Mouse (Mus musculus) hindbrain, embryonic 14.5 days (tissue): Measurements from ENCODE around the gene Asb7. TPM values are rescaled to one million over a fixed set of nuclear protein-coding genes. Genes with fewer than 3 reads are reported as not detected.

Experiments used
- ATAC-seq: fragments of 200-750 bp; cut with Nextera tagmentation; 2 replicates; pipeline ENCODE4 v1.8.0; 2017; ENCODE audit warnings: moderate number of reproducible peaks, mild to moderate bottlenecking, moderate TSS enrichment, moderate library complexity; ENCODE audit not compliant: low FRiP score
- DNase-seq: peaks from one replicate; pipeline ENCODE4 v3.0.0-alpha.2; 2015; ENCODE audit warnings: low spot score
- H3K27ac ChIP-seq: fragments of 300-500 bp; sonication (generic); 2 replicates; pipeline ENCODE4 v1.5.1; 2014; ENCODE audit warnings: mild to moderate bottlenecking, moderate library complexity
- H3K27me3 ChIP-seq: fragments of 300-500 bp; sonication (generic); 2 replicates; pipeline ENCODE4 v1.6.1; 2014; ENCODE audit warnings: mild to moderate bottlenecking, low read length, mixed read lengths; ENCODE audit not compliant: control insufficient read depth, insufficient read depth
- H3K36me3 ChIP-seq: fragments of 300-500 bp; sonication (generic); replicated peaks from 2 replicates; pipeline ENCODE4 v1.6.1; 2014; ENCODE audit not compliant: control insufficient read depth, insufficient read depth
- H3K4me1 ChIP-seq: fragments of 300-500 bp; sonication (generic); replicated peaks from 2 replicates; pipeline ENCODE4 v1.6.1; 2014; ENCODE audit warnings: antibody characterized with exemption, low read length, mixed read lengths; ENCODE audit not compliant: control insufficient read depth, insufficient read depth
- H3K4me2 ChIP-seq: fragments of 300-500 bp; sonication (generic); replicated peaks from 2 replicates; pipeline ENCODE4 v1.6.1; 2014; ENCODE audit warnings: mild to moderate bottlenecking, moderate library complexity
- H3K4me3 ChIP-seq: fragments of 300-500 bp; sonication (generic); replicated peaks from 2 replicates; pipeline ENCODE4 v1.5.1; 2014; ENCODE audit warnings: mild to moderate bottlenecking, low read length
- H3K9ac ChIP-seq: fragments of 300-500 bp; sonication (generic); 2 replicates; pipeline ENCODE4 v1.6.1; 2014
- H3K9me3 ChIP-seq: fragments of 300-500 bp; sonication (generic); 2 replicates; pipeline ENCODE4 v1.6.1; 2016; ENCODE audit warnings: low read length; ENCODE audit not compliant: control insufficient read depth
- WGBS: fragments of 180-500 bp; shearing (Covaris S2); extraction: QIAGEN DNeasy Blood & Tissue Kit; methylation state at CpG from one replicate; pipeline ENCODE4 v1.1.7; 2014; 5-methylcytosine and 5-hydroxymethylcytosine counted together
- polyA plus RNA-seq: library from polyadenylated mRNA; unstranded; fragments of >200 nt; fragmentation: Nextera tagmentation; extraction: Ambion mirVana; gene quantifications from 2 replicates; pipeline ENCODE4 v1.2.1, GENCODE M21; 2014

Gene Asb7
- polyA plus RNA-seq, 1 experiment from 2014 or later: 15.2 TPM

DNA sequence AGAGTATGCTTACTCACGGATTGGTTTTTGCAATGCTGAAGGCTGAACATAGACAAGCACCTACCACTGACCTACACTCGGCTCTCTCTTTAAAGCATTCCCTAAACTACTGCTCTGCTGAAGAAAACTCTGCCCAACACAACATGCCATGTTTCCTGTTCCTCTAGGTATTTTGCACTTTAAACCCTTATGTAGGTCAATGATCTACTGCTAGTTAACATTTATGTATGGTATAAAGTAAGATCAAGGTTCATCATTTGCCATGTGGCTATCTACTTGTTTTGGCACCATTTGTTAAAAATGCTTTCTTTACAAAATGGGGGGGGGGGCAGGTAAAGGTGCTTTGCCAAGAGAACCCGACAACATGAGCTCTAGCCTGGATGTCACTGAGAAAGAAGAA, 25.8 kb downstream of the Asb7 start:
- no peaks in the 10 kb centered on the region for H3K27me3 ChIP-seq
- no peak for ATAC-seq
- peaks cover 27% of the 10 kb centered on the region; the same call in 1 of the 2 replicates for H3K36me3 ChIP-seq
- H3K9me3 ChIP-seq: peaks cover 10% of the 10 kb centered on the region; the same call in 1 of the 2 replicates
- 90% methylated on average over 3 of the region's 3 CpGs for WGBS
- no peak overlapping the region for H3K9ac ChIP-seq
- no peak overlapping the region for H3K4me2 ChIP-seq
- no peaks in the 10 kb centered on the region for H3K4me1 ChIP-seq
- DNase-seq: no peak
- H3K4me3 ChIP-seq: no peak overlapping the region
- no peak overlapping the region for H3K27ac ChIP-seq

DNA sequence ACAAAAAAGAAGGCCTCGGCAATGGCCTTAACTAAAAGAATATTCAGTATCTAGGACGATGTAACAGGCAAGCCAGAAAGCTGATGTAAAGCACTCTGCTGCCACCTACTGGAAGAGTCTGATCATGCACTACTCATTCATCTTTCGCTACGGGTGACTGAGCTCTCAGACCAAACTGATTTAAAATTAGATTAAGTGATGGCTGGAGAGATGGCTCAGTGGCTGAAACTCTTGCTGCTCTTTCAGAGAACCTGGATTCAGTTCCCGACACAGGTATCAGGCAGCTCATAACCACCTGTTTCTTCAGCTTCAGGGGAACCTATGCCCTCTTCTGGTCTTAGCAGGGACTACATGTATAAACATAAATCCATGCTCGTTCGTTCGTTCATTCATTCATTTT, 27.8 kb downstream of the Asb7 start:
- Histone ChIP-seq H3K27me3 (no peaks in the 10 kb centered on the region), H3K4me1 (no peaks in the 10 kb centered on the region), H3K9ac (no peak overlapping the region), H3K27ac (no peak overlapping the region), H3K36me3 (peaks cover 33% of the 10 kb centered on the region; the same call in 1 of the 2 replicates), H3K4me3 (no peak overlapping the region), H3K4me2 (peak overlapping the region; percentile 31; the same call in 1 of the 2 replicates), H3K9me3 (no peaks in the 10 kb centered on the region)
- DNase-seq: peak; percentile 92
- peak; percentile 55; the same call in 1 of the 2 replicates for ATAC-seq
- 21% methylated on average over 8 of the region's 8 CpGs for WGBS

DNA sequence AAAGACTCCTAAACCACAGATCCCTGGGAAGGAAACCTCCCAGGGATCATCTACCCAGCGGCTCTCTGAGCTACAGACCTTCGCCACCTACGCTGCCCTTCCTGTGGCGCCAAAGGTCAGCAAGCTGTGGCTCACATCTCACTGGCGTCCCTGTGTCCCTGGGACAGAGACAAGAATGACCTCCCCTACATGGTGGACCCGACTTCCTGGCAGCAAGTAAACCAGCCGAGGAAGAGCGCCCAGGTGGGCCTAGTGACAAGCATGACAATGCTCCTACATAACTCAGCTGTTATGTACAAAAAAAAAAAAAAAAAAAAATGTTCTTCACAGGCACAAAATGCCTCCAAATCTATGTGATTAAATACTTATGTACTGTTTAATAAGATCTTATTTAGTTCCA, 28.4 kb downstream of the Asb7 start:
- 85% methylated on average over 8 of the region's 8 CpGs for WGBS
- Histone ChIP-seq H3K36me3 (peaks cover 33% of the 10 kb centered on the region; the same call in 1 of the 2 replicates), H3K9ac (no peak overlapping the region), H3K4me3 (no peak overlapping the region), H3K27ac (no peak overlapping the region), H3K4me1 (no peaks in the 10 kb centered on the region), H3K27me3 (no peaks in the 10 kb centered on the region), H3K4me2 (no peak overlapping the region), H3K9me3 (no peaks in the 10 kb centered on the region)
- ATAC-seq (no peak), DNase-seq (no peak)

DNA sequence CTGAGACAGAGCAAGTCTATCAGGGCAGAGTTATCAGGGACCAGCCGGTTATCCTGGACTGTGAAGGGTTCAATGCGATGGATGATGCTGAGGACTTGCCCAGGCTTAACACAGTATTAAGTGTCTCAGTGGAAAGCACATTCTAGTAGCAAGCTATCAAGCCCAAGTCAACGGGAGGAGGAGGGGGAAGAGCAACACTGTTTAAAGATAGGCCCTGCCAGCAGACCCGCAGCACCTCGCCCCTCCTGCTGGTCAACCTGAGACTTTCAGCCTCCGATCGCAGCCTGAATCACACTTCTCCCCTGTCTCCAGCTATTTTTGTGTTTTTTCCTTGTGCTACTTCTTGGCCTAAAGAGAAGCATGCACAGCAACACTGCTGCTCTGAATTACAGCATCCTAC, 29.1 kb downstream of the Asb7 start:
- Histone ChIP-seq H3K4me1 (no peaks in the 10 kb centered on the region), H3K27me3 (no peaks in the 10 kb centered on the region), H3K4me2 (no peak overlapping the region), H3K4me3 (no peak overlapping the region), H3K36me3 (peaks cover 31% of the 10 kb centered on the region; the same call in 1 of the 2 replicates), H3K9ac (no peak overlapping the region), H3K9me3 (no peaks in the 10 kb centered on the region), H3K27ac (no peak overlapping the region)
- WGBS: 83% methylated on average over 7 of the region's 7 CpGs
- no peak for DNase-seq
- ATAC-seq: no peak

DNA sequence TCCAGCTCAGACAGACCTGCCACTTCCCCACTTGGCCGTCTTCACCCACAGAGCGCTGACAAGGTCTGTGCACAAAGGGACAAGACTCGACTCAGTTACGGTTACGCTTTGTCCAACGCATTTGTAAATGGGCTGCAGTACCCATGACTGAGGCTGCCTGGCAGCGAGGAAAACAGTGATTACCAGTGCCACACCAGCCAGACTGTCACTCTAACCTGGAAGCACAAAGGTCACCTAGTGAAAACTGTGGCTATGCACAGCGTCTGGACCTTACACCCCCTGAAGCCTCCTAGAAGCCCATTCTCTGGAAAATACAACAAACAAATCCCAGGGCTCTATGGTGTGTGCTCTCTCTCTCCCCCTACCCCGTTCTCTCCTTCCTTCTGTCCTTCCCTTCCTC, 33.9 kb downstream of the Asb7 start:
- H3K9ac ChIP-seq: no peak overlapping the region

DNA sequence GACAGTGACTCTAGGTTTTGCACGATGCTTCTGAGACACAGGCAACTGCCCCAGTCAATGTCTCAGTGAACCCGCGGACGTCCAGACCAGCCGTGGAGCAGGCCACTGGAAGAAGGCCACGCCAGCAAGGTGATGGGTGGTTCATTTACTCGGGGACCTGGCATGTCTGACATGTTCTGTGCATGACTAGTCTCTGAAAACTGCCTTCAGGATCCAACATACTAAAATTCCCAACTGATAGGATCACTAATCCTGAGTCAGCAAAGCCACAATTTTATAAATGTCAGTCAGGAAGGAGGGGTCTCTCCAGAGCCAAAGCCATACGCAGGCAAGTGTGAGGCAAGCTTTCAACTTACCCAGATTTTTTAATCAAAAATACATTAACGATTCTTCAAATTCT, 35.8 kb downstream of the Asb7 start:
- Histone ChIP-seq H3K27me3 (no peaks in the 10 kb centered on the region), H3K36me3 (peaks cover 24% of the 10 kb centered on the region), H3K4me3 (no peak overlapping the region), H3K27ac (no peak overlapping the region), H3K9ac (no peak overlapping the region), H3K4me2 (no peak overlapping the region), H3K4me1 (no peaks in the 10 kb centered on the region), H3K9me3 (no peaks in the 10 kb centered on the region)
- DNase-seq (no peak), ATAC-seq (no peak)
- WGBS: 89% methylated on average over 9 of the region's 9 CpGs

More for the DNA sequence above, 33.9 kb downstream of the Asb7 start:
- Histone ChIP-seq H3K9me3 (no peaks in the 10 kb centered on the region), H3K4me2 (no peak overlapping the region), H3K27ac (no peak overlapping the region), H3K4me3 (no peak overlapping the region), H3K4me1 (no peaks in the 10 kb centered on the region), H3K27me3 (no peaks in the 10 kb centered on the region), H3K36me3 (peaks cover 42% of the 10 kb centered on the region)
- no peak for DNase-seq
- no peak for ATAC-seq
- 88% methylated on average over 9 of the region's 9 CpGs for WGBS

DNA sequence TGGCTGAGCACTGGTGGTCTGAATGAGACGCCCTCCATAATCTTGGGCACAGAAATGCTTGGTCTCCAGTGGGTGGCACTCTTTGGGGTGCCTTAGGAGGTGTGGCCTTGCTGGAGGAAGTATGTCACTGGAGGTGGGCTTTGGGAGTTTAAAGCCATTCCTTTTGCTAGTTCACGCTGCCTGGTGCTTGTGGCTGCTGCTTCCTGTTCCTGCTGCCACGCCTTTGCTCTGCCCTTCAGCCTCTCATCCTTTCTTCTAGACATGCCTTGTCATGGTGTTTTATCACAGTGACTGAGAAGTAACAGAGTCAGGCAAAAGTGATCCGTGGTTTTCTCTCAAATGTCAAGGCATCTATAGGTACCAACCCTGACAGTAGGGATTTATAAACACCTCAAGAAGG, 37.2 kb downstream of the Asb7 start:
- peaks cover 22% of the 10 kb centered on the region for H3K36me3 ChIP-seq
- DNase-seq: no peak
- H3K4me2 ChIP-seq: no peak overlapping the region
- no peak for ATAC-seq
- H3K9me3 ChIP-seq: no peaks in the 10 kb centered on the region
- no peak overlapping the region for H3K4me3 ChIP-seq
- H3K4me1 ChIP-seq: no peaks in the 10 kb centered on the region
- H3K27ac ChIP-seq: no peak overlapping the region
- no peaks in the 10 kb centered on the region for H3K27me3 ChIP-seq
- WGBS: 90% methylated on average over 4 of the region's 4 CpGs
- no peak overlapping the region for H3K9ac ChIP-seq

DNA sequence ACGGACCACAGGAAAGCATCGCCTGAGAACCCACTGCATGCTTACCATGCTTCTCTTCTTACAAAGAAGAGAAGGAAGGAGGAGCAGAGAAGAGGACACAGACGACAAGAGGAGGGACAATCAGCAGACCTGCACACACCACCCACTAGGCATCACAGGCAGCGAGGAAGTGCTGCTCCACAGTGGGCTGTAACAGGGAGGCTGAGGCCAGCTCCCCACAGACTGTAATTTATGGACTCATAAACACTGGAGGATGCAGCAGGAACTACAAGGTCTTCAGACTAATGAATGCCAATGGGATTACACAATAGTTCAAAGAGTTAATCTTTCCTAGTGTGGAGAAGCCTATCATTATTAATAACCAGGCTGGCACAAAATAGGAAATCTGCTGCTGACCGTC, 38.5 kb downstream of the Asb7 start:
- no peak overlapping the region for H3K4me3 ChIP-seq
- DNase-seq (no peak), ATAC-seq (no peak)
- H3K27ac ChIP-seq: no peak overlapping the region
- H3K4me1 ChIP-seq: no peaks in the 10 kb centered on the region
- WGBS: 79% methylated on average over 5 of the region's 5 CpGs
- peaks cover 32% of the 10 kb centered on the region for H3K36me3 ChIP-seq
- no peaks in the 10 kb centered on the region for H3K27me3 ChIP-seq
- H3K9me3 ChIP-seq: no peaks in the 10 kb centered on the region
- no peak overlapping the region for H3K9ac ChIP-seq
- no peak overlapping the region for H3K4me2 ChIP-seq

DNA sequence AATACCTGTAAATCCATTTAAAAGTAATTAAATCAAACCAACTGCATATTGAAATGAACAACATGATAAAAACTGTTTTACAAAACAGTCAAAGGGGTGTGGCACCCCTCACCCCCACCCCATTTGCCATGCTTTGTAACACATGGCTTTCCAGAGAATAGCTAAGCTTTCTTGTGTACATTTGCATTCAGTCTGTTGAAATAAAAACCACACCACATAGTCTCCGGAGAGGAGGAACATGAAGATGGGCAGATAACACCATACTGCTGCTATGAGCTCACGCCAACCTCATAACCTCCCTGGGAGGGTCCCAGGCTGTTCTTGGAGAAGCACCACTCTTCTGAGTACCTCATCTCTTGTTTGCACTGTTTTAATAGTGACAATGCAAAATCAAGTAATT, 40.2 kb downstream of the Asb7 start:
- Histone ChIP-seq H3K4me1 (no peaks in the 10 kb centered on the region), H3K4me3 (no peak overlapping the region), H3K9me3 (no peaks in the 10 kb centered on the region), H3K4me2 (no peak overlapping the region), H3K27ac (no peak overlapping the region), H3K9ac (no peak overlapping the region), H3K36me3 (peaks cover 21% of the 10 kb centered on the region), H3K27me3 (no peaks in the 10 kb centered on the region)
- ATAC-seq (no peak), DNase-seq (no peak)
- WGBS: 91% methylated on average over 2 of the region's 2 CpGs

DNA sequence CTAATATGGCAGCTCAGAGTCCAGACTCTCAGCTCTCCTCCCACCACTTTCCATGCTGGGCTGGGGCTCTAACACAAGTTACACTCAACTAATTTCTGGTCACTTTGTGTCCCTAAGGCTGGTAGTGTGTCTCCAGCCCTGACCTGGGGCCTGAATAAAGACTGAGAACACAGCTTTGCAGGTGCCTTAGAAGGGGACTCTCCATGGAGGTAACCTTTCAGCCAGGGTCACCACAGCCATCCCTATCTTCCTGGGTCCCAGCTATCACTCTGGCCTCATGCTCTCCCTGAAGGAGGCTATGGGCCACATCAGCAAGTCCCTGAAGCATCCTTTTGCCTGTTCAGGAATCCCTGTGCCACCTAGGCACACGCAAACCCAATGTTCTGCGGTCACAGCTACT, 43.7 kb downstream of the Asb7 start:
- no peak for ATAC-seq
- H3K27me3 ChIP-seq: no peaks in the 10 kb centered on the region
- H3K4me3 ChIP-seq: no peak overlapping the region
- no peaks in the 10 kb centered on the region for H3K4me1 ChIP-seq
- no peaks in the 10 kb centered on the region for H3K9me3 ChIP-seq
- H3K9ac ChIP-seq: no peak overlapping the region
- H3K36me3 ChIP-seq: peaks cover 15% of the 10 kb centered on the region
- WGBS: 95% methylated on average over 2 of the region's 2 CpGs
- H3K4me2 ChIP-seq: no peak overlapping the region
- no peak overlapping the region for H3K27ac ChIP-seq
- DNase-seq: no peak
